Mouse (Mus musculus) kidney, adult 2 months (tissue): ENCODE measurements at regions not wholly inside any gene's neighbourhood (a gene's known extent, or its start where the extent isn't known, plus 50 kb on each side); places are given as distances from the start of the nearest gene placed in this dataset.

Experiments used
- DNase-seq: peaks from one replicate; pipeline ENCODE4 v3.0.0; 2021
- H3K27ac ChIP-seq: fragments of 200-500 bp; 2 replicates; pipeline ENCODE4 v1.5.1; 2012; ENCODE audit warnings: low read depth, low read length, control low read depth, inconsistent platforms; ENCODE audit not compliant: insufficient read depth
- H3K27me3 ChIP-seq: fragments of 200-500 bp; replicated peaks from 2 replicates; pipeline ENCODE4 v1.6.1; 2012; ENCODE audit warnings: mild to moderate bottlenecking, moderate library complexity, low read length, inconsistent platforms; ENCODE audit not compliant: control insufficient read depth, insufficient read depth
- H3K36me3 ChIP-seq: fragments of 200-500 bp; 2 replicates; pipeline ENCODE4 v1.6.1; 2012; ENCODE audit warnings: mild to moderate bottlenecking, moderate library complexity, low read length, inconsistent platforms; ENCODE audit not compliant: control insufficient read depth, insufficient read depth
- H3K4me1 ChIP-seq: fragments of 200-500 bp; 2 replicates; pipeline ENCODE4 v1.6.1; 2011; ENCODE audit warnings: low read length; ENCODE audit not compliant: control insufficient read depth, insufficient read depth
- H3K4me3 ChIP-seq: fragments of 200-500 bp; 2 replicates; pipeline ENCODE4 v1.5.1; 2011; ENCODE audit warnings: mild to moderate bottlenecking, low read depth, low read length, control low read depth; ENCODE audit not compliant: insufficient read depth
- CTCF ChIP-seq: fragments of 200-500 bp; conservative IDR thresholded peaks from 2 replicates; pipeline ENCODE4 v1.5.1; 2011; ENCODE audit warnings: low read depth, mild to moderate bottlenecking, control low read depth, low read length, moderate library complexity, mixed read lengths; ENCODE audit not compliant: insufficient read depth, insufficient read length
- POLR2A ChIP-seq: fragments of 200-500 bp; IDR thresholded peaks from one replicate; pipeline ENCODE4 v1.6.1; 2011; ENCODE audit warnings: low read depth, low read length, control low read depth
- WGBS: fragments of 180-500 bp; shearing (Covaris S2); methylation state at CpG from one replicate; pipeline ENCODE4 v1.1.7; 2018; 5-methylcytosine and 5-hydroxymethylcytosine counted together

DNA sequence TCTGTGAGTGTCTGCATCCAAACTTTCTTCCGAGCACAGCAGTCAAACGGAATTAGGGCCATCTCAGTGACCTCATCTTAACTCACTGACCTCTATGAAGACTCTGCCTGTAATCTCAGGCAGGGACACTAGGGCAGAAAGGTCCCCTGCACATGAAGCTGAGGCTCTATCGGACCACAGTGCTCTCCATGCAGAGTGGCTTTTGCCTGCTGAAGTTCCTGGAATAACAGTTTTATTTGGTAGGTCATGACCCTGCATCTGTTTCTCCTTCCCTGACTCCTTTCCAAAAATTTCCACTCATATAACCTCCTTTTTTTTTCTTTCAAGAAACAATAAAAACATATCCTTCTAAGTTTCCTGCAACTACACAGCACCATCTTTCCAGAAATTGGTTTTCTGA is 136.9 kb upstream of the Klf3 start:
- Histone ChIP-seq H3K36me3 (no peaks in the 10 kb centered on the region), H3K4me3 (no peak overlapping the region), H3K27me3 (no peaks in the 10 kb centered on the region), H3K4me1 (peaks cover 3% of the 10 kb centered on the region; the same call in 1 of the 2 replicates), H3K27ac (peak overlapping the region; percentile 58; the same call in 1 of the 2 replicates)
- peak; percentile 71 for DNase-seq
- WGBS: 56% methylated on average over 3 of the region's 3 CpGs
- TF ChIP-seq CTCF (no peak), POLR2A (no peak)

DNA sequence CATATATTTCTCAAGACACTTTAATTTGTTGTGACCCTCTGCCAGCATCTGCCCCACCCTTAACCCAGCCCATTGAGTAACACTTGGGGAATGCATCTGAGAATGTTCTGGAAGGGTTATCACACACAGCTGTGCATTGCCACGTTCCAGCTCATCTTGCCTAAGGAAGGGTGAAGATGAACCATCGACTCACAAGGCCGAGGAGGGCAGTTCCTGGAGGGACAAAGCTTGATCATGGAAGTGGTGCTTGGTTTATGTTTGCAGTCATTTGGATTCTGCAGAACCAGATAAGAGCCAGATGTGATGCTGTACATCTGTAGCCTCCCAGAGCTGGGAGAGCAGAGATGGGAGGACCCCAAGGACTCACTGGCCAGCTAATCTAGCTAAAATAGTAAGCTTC is 136.1 kb upstream of the Klf3 start:
- H3K27me3 ChIP-seq: no peaks in the 10 kb centered on the region
- DNase-seq: peak; percentile 42
- peaks cover 3% of the 10 kb centered on the region; the same call in 1 of the 2 replicates for H3K4me1 ChIP-seq
- TF ChIP-seq POLR2A (no peak), CTCF (no peak)
- H3K36me3 ChIP-seq: no peaks in the 10 kb centered on the region
- no peak overlapping the region for H3K27ac ChIP-seq
- H3K4me3 ChIP-seq: no peak overlapping the region
- 78% methylated on average over 3 of the region's 3 CpGs for WGBS

DNA sequence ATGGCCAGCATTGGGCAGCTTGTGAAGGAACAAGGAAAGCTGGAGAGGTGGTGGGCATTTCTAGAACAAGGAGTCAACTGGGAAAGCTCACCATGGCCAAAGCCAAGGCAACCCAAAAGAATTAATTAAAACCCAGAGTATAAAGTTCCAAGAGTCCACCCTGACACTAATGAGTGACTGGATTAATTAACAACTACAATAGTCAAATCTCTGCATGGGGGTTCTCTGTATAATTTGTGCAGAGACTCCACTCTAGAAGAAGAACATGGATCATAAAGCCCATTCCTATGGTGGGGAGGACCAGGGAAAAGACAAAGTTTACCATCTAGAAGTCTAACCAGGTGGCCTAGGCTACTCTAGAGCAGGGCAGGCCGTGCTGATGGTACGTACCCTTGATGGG is 129.3 kb upstream of the Klf3 start:
- TF ChIP-seq CTCF: no peak
- TF ChIP-seq POLR2A: no peak
- no peaks in the 10 kb centered on the region for H3K27me3 ChIP-seq
- H3K27ac ChIP-seq: peak overlapping the region; percentile 80
- peak; percentile 73 for DNase-seq
- no peaks in the 10 kb centered on the region for H3K36me3 ChIP-seq
- H3K4me1 ChIP-seq: peaks cover 8% of the 10 kb centered on the region
- no peak overlapping the region for H3K4me3 ChIP-seq
- 57% methylated on average over 2 of the region's 2 CpGs for WGBS

DNA sequence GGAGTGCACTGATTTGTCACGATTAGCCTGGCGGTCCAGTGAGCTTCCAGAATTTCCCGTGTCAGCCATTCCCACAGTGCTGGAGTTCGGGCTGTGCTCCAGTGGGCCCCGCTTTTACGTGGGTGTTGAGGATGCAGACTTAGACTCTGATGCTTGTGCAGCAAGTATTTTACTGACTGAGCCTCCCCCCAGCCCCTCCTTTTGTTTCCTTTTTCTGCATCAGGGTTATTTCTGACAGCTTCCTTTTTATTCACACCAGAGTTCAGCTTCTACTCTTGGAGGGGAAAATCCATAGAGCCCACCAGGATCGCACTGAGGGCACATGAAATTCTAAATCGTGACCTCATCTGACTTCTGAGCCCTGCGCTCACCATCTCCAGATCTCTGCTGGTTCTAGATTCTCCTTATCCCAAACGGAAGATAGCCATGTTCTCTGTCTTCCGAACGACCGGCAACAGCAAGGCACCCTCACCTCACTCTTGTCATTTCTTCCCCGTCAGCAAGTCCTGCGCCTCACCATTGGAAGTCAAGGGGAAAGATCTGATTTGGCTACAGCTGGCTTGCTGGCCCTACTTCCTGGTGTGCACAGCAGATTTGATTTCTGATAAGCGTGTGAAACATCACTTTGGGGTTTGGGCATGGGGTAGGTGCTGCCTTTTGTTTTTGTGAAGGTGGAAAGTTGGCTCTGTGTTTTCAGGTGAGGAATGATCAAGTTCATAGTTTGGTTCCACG is 126.8 kb upstream of the Klf3 start:
- Histone ChIP-seq H3K27me3 (no peaks in the 10 kb centered on the region), H3K4me3 (no peak overlapping the region), H3K4me1 (peaks cover 8% of the 10 kb centered on the region), H3K36me3 (no peaks in the 10 kb centered on the region), H3K27ac (0 out of 2 replicates have a peak overlapping the region, but pooled peaks have one; percentile 12)
- no peak for TF ChIP-seq POLR2A
- no peak for TF ChIP-seq CTCF
- no peak for DNase-seq
- 71% methylated on average over 17 of the region's 17 CpGs for WGBS

DNA sequence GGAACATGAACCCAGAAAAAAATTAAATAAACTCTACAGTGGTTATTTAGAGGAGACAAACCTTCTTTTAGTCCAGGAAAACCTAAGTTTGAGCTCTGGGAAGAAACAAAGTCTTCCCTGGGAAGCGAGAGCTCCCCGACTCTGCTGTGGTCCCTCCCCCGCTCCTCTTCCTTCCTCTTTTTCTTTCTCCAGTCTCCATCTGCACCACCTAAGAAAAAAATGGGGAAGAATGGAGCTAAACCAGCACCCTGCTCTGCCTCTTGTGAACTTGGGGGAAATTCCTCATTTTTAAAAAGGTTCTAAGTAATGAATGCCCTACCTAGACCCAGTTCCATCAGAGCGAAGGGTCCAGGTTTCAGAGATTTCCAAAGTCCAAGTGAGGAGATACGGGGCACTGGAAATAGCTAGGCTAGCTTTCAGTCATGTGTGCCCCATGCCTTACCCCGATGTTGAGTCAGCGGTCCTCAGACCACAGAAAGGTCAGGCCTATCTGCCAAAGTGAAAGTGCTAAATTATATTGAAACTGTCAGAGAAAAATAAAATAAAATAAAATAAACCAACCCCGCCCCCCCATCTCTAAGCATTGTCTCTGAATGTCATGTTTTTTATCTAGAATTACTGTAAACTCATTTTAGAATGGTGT is 126.1 kb upstream of the Klf3 start:
- Histone ChIP-seq H3K4me3 (no peak overlapping the region), H3K27me3 (no peaks in the 10 kb centered on the region), H3K4me1 (peaks cover 9% of the 10 kb centered on the region), H3K27ac (peak overlapping the region; percentile 12; the same call in 1 of the 2 replicates), H3K36me3 (no peaks in the 10 kb centered on the region)
- WGBS: 63% methylated on average over 8 of the region's 8 CpGs
- DNase-seq: peak; percentile 58
- TF ChIP-seq CTCF (no peak), POLR2A (no peak)

DNA sequence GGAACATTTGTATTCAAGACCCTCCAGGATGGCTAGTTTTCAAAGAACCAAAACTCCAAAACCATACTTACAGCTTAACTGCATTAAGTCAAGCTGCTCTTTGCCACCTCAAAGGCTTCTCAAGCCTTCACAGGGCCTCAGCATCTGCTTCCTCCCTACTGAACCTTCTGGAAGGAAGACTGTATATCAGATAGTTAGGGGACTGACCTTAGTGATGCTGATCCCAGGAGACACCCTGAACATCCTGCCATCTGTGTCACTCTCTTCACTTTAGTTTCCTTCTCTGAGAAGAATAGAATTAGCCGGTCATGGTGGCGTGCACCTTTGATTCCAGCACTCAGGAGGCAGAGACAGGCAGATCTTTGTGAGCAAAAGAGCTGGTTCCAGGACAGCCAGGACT is 124.5 kb upstream of the Klf3 start:
- no peaks in the 10 kb centered on the region for H3K36me3 ChIP-seq
- TF ChIP-seq POLR2A: no peak
- TF ChIP-seq CTCF: no peak
- no peak for DNase-seq
- H3K4me3 ChIP-seq: no peak overlapping the region
- 90% methylated on average over 2 of the region's 2 CpGs for WGBS
- no peaks in the 10 kb centered on the region for H3K27me3 ChIP-seq
- no peak overlapping the region for H3K27ac ChIP-seq
- peaks cover 8% of the 10 kb centered on the region for H3K4me1 ChIP-seq

DNA sequence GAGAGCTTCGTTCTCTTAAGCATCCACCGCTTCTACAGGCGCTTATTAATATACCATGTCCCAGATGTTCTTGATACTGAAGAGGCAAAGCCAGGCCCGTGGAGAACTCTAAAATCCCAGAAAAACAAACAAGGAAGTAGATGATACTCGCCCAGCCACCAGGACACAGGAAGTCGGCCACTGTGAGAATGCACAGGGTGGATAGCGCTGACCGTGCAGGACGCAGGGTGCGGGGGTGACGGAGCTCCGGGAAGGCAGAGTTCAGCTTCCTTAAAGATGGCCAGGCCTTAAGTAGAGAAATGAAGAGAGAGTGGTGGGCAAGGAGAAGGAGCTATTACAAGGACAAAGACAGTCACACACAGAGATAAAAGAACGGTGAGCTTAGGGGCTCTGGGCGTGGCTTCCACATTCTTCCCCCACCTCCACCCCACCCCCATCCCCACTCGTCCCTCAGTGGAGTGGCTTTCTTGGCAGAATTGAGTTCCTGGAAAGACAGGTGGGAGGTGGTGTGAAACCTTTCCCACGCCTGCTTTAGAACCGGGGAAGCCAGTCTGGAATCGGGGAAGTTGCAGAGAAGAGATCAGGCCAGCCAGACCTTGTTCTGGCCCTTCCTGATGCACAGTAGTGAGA is 123.1 kb upstream of the Klf3 start:
- WGBS: 73% methylated on average over 18 of the region's 18 CpGs
- no peak overlapping the region for H3K4me3 ChIP-seq
- peak; percentile 32 for DNase-seq
- H3K4me1 ChIP-seq: peaks cover 5% of the 10 kb centered on the region; the same call in 1 of the 2 replicates
- no peaks in the 10 kb centered on the region for H3K36me3 ChIP-seq
- H3K27ac ChIP-seq: no peak overlapping the region
- no peaks in the 10 kb centered on the region for H3K27me3 ChIP-seq
- TF ChIP-seq CTCF: no peak
- no peak for TF ChIP-seq POLR2A
